Mouse (Mus musculus) adrenal gland, postnatal 36 days (tissue): ENCODE data around the gene Vmn1r121. TPM values are rescaled to one million over a fixed set of nuclear protein-coding genes. Genes with fewer than 3 reads are reported as not detected.
"Not testable (repeated sequence)": the region's sequence is repeated elsewhere in the genome, so short reads cannot be mapped to it uniquely, and the experiment has no call there.

Experiments
- DNase-seq, 2 experiments: peaks; one replicate each; pipeline ENCODE4 v3.0.0; 2021; ENCODE audit warnings: mixed read lengths in 1 of 2
- long read RNA-seq, 2 experiments: library from polyadenylated mRNA; stranded (forward); transcript quantifications; one replicate each; pipeline ENCODE4 v2.0.0; 2021; ENCODE audit warnings: borderline sequencing depth in 2 of 2
- total RNA-seq, 2 experiments: library from RNA; stranded (reverse); gene quantifications; 2 replicates each; pipeline ENCODE4 v1.2.3; 2021

Vmn1r121 gene
- total RNA-seq: not detected
- long read RNA-seq, experiment 1: 0 reads
- long read RNA-seq, experiment 2: 0 reads

DNA sequence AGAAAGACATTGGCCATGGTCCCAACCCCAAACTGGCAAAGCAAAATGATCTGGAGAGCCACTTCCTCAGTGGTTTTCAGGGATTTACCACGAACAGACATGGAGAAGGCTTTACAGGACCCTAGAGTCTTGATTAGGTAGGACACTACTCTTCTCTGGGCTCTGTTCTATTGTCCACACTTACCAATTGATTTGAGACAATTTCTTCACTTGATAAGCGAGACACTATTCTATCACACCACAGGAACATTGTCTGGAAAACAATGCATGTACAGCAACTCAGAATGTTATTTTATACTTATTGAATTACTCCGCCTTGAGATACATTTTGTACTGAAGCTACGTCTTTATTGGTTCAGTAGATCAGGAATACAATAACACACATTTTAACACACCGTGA, at the start of gene Vmn1r121:
Vmn1r121 (minus strand) TSS at position 101 of the 400 bp plus-strand sequence.
- DNase-seq: not testable (repeated sequence)

- DNase-seq: not testable (repeated sequence)
These were observed 35.7 kb upstream of the Vmn1r121 start, which contains the start of gene Vmn1r122 for GRCm38 (mm10) chr7:21134028-21134427. Gene Vmn1r122, minus strand, starts transcription at chr7:21134128.

DNA sequence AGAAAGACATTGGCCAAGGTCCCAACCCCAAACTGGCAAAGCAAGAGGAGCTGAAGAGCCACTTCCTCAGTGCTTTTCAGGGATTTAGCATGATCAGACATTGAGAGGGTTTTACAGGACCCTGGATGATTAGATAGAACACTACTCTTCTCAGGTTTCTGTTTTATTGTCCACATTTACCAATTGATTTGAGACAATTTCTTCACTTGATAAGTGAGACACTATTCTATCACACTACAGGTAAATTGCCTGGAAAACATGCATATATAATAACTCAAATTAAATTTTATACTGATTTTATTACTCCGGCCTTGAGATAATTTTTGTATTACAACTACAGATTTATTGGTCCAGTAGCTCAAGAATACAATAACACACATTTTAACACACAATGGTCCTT, 44.6 kb downstream of the Vmn1r121 start, which contains the start of gene Vmn1r120:
Vmn1r120 (minus strand) TSS at position 101 of the 400 bp plus-strand sequence.
- not testable (repeated sequence) for DNase-seq

Other genes with a start within 250 kb of the Vmn1r121 start
- not detected for gene Vmn1r116, start 226.3 kb downstream of the Vmn1r121 start, total RNA-seq
- gene Vmn1r117, start 214.4 kb downstream of the Vmn1r121 start, total RNA-seq: not detected
- gene Vmn1r118, start 186.2 kb downstream of the Vmn1r121 start, total RNA-seq: not detected
- gene Vmn1r119, start 86.1 kb downstream of the Vmn1r121 start, total RNA-seq: not detected
- gene Vmn1r120, start 44.7 kb downstream of the Vmn1r121 start, total RNA-seq: not detected
- not detected for gene Vmn1r122, start 35.6 kb upstream of the Vmn1r121 start, total RNA-seq
- not detected for gene Vmn1r123, start 63.7 kb upstream of the Vmn1r121 start, total RNA-seq
- gene Gm5157, start 91.9 kb upstream of the Vmn1r121 start, total RNA-seq: not detected
- not detected for gene Vmn1r124, start 162.1 kb upstream of the Vmn1r121 start, total RNA-seq
- gene Vmn1r125, start 173.7 kb upstream of the Vmn1r121 start, total RNA-seq: not detected
- not detected for gene Vmn1r126, start 203.0 kb upstream of the Vmn1r121 start, total RNA-seq
- not detected for gene Vmn1r127, start 221.3 kb upstream of the Vmn1r121 start, total RNA-seq